Mouse (Mus musculus): Measurements from ENCODE around the gene Optc. TPM values are rescaled to one million over a fixed set of nuclear protein-coding genes. Genes with fewer than 3 reads are reported as not detected.

The Optc gene
- 3.3 and 20.3 TPM in 2 replicates for polyA plus RNA-seq (2012; rRNA removed; ENCODE audit: low replicate concordance)

GRCm38 (mm10) chr1:133907949-133908658 is at the start of gene Optc:
TSS of gene Optc (minus strand) at chr1:133907999.

GRCm38 (mm10) chr1:133921304-133921751 is 13.5 kb upstream of the Optc start, which contains the start of gene Prelp:
TSS of gene Prelp (minus strand) at chr1:133921414.

Other genes starting within 250 kb of the Optc start
- 4.6 and 9.7 TPM in 2 replicates for gene Zbed6, start 247.1 kb downstream of the Optc start, polyA plus RNA-seq (2012; rRNA removed; ENCODE audit: low replicate concordance)
- 2.7 and 7.8 TPM in 2 replicates for gene Gm38394, start 246.7 kb downstream of the Optc start, polyA plus RNA-seq (2012; rRNA removed; ENCODE audit: low replicate concordance)
- 0.92 and 3.0 TPM in 2 replicates for gene Lax1, start 217.9 kb downstream of the Optc start, polyA plus RNA-seq (2012; rRNA removed; ENCODE audit: low replicate concordance)
- gene Atp2b4, start 107.0 kb downstream of the Optc start, polyA plus RNA-seq (2012; rRNA removed; ENCODE audit: low replicate concordance): 38.6 and 62.2 TPM in 2 replicates
- gene Prelp, start 13.4 kb upstream of the Optc start, polyA plus RNA-seq (2012; rRNA removed; ENCODE audit: low replicate concordance): 68.2 and 519 TPM in 2 replicates
- gene Fmod, start 129.3 kb upstream of the Optc start, polyA plus RNA-seq (2012; rRNA removed; ENCODE audit: low replicate concordance): 8.9 and 14.8 TPM in 2 replicates
- gene Btg2, start 171.1 kb upstream of the Optc start, polyA plus RNA-seq (2012; rRNA removed; ENCODE audit: low replicate concordance): 46.0 and 55.4 TPM in 2 replicates
- gene Chit1, start 203.2 kb upstream of the Optc start, polyA plus RNA-seq (2012; rRNA removed; ENCODE audit: low replicate concordance): not detected in 2 replicates